Mouse (Mus musculus): Measurements from ENCODE around the gene Ush1c. TPM values are rescaled to one million over a fixed set of nuclear protein-coding genes. Genes with fewer than 3 reads are reported as not detected.

The Ush1c gene
- total and polyA plus RNA-seq, 3 experiments: not detected

- H3K9me3 ChIP-seq (replicated peaks; ENCODE audit: insufficient read depth, low read length): no peaks in the 10 kb centered on the region
- no peaks in the 10 kb centered on the region for H3K36me3 ChIP-seq (ENCODE audit: control insufficient read depth in 1 of 2, insufficient read depth in 2 of 2, low read length in 2 of 2)
- H3K27ac ChIP-seq (ENCODE audit: control insufficient read depth, low read depth, low read length): no peak overlapping the region
- H3K79me2 ChIP-seq (ENCODE audit: control insufficient read depth, insufficient read depth, low read length, poor library complexity): no peaks in the 10 kb centered on the region
- no peak for TF ChIP-seq ETS1 (IDR thresholded peaks at IDR 0.05; ENCODE audit: low read depth, low read length)
- TF ChIP-seq CHD2 (IDR thresholded peaks at IDR 0.05; ENCODE audit: low read length): no peak
- TF ChIP-seq MAZ (IDR thresholded peaks at IDR 0.05; ENCODE audit: low read depth, low read length): no peak
- no peak for TF ChIP-seq POLR2A (IDR thresholded peaks at IDR 0.05; ENCODE audit: control insufficient read depth in 1 of 2, insufficient read depth in 1 of 2, low read depth in 1 of 2, low read length in 2 of 2, poor library complexity in 1 of 2)
- no peak for TF ChIP-seq ZC3H11A (IDR thresholded peaks at IDR 0.05; ENCODE audit: low read depth, low read length)
- no peak for TF ChIP-seq ZMIZ1 (IDR thresholded peaks at IDR 0.05; ENCODE audit: low read depth, low read length)
- TF ChIP-seq ELF1 (IDR thresholded peaks at IDR 0.05; ENCODE audit: low read depth, low read length): no peak
- no peak for TF ChIP-seq TBP (IDR thresholded peaks at IDR 0.05; ENCODE audit: low read depth, low read length)
- TF ChIP-seq MEF2A (IDR thresholded peaks at IDR 0.05; ENCODE audit: extremely low read depth, insufficient replicate concordance, low read depth, low read length, poor library complexity, severe bottlenecking): no peak
- TF ChIP-seq GATA1 (IDR thresholded peaks at IDR 0.05; ENCODE audit: low read depth, low read length): no peak
- TF ChIP-seq TCF12 (IDR thresholded peaks at IDR 0.05; ENCODE audit: low read depth, low read length): no peak
- TF ChIP-seq UBTF (IDR thresholded peaks at IDR 0.05; ENCODE audit: borderline replicate concordance, insufficient read depth, low read depth, low read length): no peak
- no peak for TF ChIP-seq USF2 (IDR thresholded peaks at IDR 0.05; ENCODE audit: borderline replicate concordance in 1 of 2, insufficient read depth in 1 of 2, low read depth in 1 of 2, low read length in 2 of 2)
- no peak for TF ChIP-seq MYC (IDR thresholded peaks at IDR 0.05; ENCODE audit: low read depth, low read length)
- no peak for TF ChIP-seq TAL1 (IDR thresholded peaks at IDR 0.05; ENCODE audit: low read length)
- TF ChIP-seq HCFC1 (IDR thresholded peaks at IDR 0.05; ENCODE audit: low read depth, low read length): no peak
- TF ChIP-seq POLR2AphosphoS2 (IDR thresholded peaks at IDR 0.05; ENCODE audit: low read length): no peak
- TF ChIP-seq EP300 (IDR thresholded peaks at IDR 0.05; ENCODE audit: low read depth in 1 of 2, low read length in 2 of 2): no peak
- DNase-seq (ENCODE audit: low read depth, low spot score): no peak
- no peak overlapping the region for H3K4me3 ChIP-seq (ENCODE audit: control insufficient read depth in 1 of 2, insufficient read depth in 1 of 2, low read depth in 2 of 2, low read length in 2 of 2)
- no peaks in the 10 kb centered on the region for H3K27me3 ChIP-seq (ENCODE audit: control insufficient read depth in 1 of 2, insufficient read depth in 2 of 2, low read length in 2 of 2)
- H3K4me1 ChIP-seq (ENCODE audit: control insufficient read depth in 1 of 2, insufficient read depth in 2 of 2, low read length in 2 of 2): no peaks in the 10 kb centered on the region
- no peak overlapping the region for H3K9ac ChIP-seq (ENCODE audit: control insufficient read depth, low read depth, low read length, poor library complexity, severe bottlenecking)
Measured at GRCm38 (mm10) chr7:46286391-46286790, 48.1 kb upstream of the Ush1c start.

GRCm38 (mm10) chr7:46285161-46285839, 47.0 kb upstream of the Ush1c start:
- no peak for DNase-seq (ENCODE audit: low read depth, low spot score)
- Histone ChIP-seq H3K27me3 (ENCODE audit: control insufficient read depth in 1 of 2, insufficient read depth in 2 of 2, low read length in 2 of 2) (no peaks in the 10 kb centered on the region), H3K4me1 (ENCODE audit: control insufficient read depth in 1 of 2, insufficient read depth in 2 of 2, low read length in 2 of 2) (no peaks in the 10 kb centered on the region), H3K4me3 (ENCODE audit: control insufficient read depth in 1 of 2, insufficient read depth in 1 of 2, low read depth in 2 of 2, low read length in 2 of 2) (no peak overlapping the region), H3K9me3 (replicated peaks; ENCODE audit: insufficient read depth, low read length) (no peaks in the 10 kb centered on the region), H3K9ac (ENCODE audit: control insufficient read depth, low read depth, low read length, poor library complexity, severe bottlenecking) (no peak overlapping the region), H3K79me2 (ENCODE audit: control insufficient read depth, insufficient read depth, low read length, poor library complexity) (no peaks in the 10 kb centered on the region), H3K36me3 (ENCODE audit: control insufficient read depth in 1 of 2, insufficient read depth in 2 of 2, low read length in 2 of 2) (no peaks in the 10 kb centered on the region), H3K27ac (ENCODE audit: control insufficient read depth, low read depth, low read length) (no peak overlapping the region)
- TF ChIP-seq TAL1 (IDR thresholded peaks at IDR 0.05; ENCODE audit: low read length): no peak
- TF ChIP-seq ETS1 (IDR thresholded peaks at IDR 0.05; ENCODE audit: low read depth, low read length): no peak
- TF ChIP-seq JUND (IDR thresholded peaks at IDR 0.05; ENCODE audit: low read depth, low read length): no peak
- TF ChIP-seq SIN3A (IDR thresholded peaks at IDR 0.05; ENCODE audit: low read length): no peak
- TF ChIP-seq ELF1 (IDR thresholded peaks at IDR 0.05; ENCODE audit: low read depth, low read length): no peak
- no peak for TF ChIP-seq E2F4 (IDR thresholded peaks at IDR 0.05; ENCODE audit: borderline replicate concordance, low read depth, low read length)
- no peak for TF ChIP-seq CTCF (IDR thresholded peaks at IDR 0.05 in 2 of 3, conservative IDR thresholded peaks at IDR 0.05 in 1 of 3; ENCODE audit: control insufficient read depth in 1 of 3, insufficient read depth in 1 of 3, low read depth in 2 of 3, low read length in 3 of 3, poor library complexity in 1 of 3, severe bottlenecking in 1 of 3)
- TF ChIP-seq MXI1 (IDR thresholded peaks at IDR 0.05; ENCODE audit: low read depth, low read length): no peak
- TF ChIP-seq POLR2AphosphoS5 (IDR thresholded peaks at IDR 0.05; ENCODE audit: borderline replicate concordance, low read depth, low read length): no peak
- TF ChIP-seq UBTF (IDR thresholded peaks at IDR 0.05; ENCODE audit: borderline replicate concordance, insufficient read depth, low read depth, low read length): no peak
- no peak for TF ChIP-seq RAD21 (IDR thresholded peaks at IDR 0.05; ENCODE audit: low read depth, low read length)
- no peak for TF ChIP-seq MAFK (IDR thresholded peaks at IDR 0.05; ENCODE audit: borderline replicate concordance, low read depth, low read length)
- TF ChIP-seq USF1 (IDR thresholded peaks at IDR 0.05; ENCODE audit: low read depth, low read length): no peak
- TF ChIP-seq MYC (IDR thresholded peaks at IDR 0.05; ENCODE audit: low read depth, low read length): no peak
- no peak for TF ChIP-seq RCOR1 (IDR thresholded peaks at IDR 0.05; ENCODE audit: low read depth, low read length)
- no peak for TF ChIP-seq ZC3H11A (IDR thresholded peaks at IDR 0.05; ENCODE audit: low read depth, low read length)
- TF ChIP-seq ZMIZ1 (IDR thresholded peaks at IDR 0.05; ENCODE audit: low read depth, low read length): no peak
- TF ChIP-seq USF2 (IDR thresholded peaks at IDR 0.05; ENCODE audit: borderline replicate concordance in 1 of 2, insufficient read depth in 1 of 2, low read depth in 1 of 2, low read length in 2 of 2): no peak
